Mouse (Mus musculus) lung, embryonic 14.5 days (tissue): ENCODE data around the gene Chka. TPM values are rescaled to one million over a fixed set of nuclear protein-coding genes. Genes with fewer than 3 reads are reported as not detected.

ENCODE experiments used
- ATAC-seq: fragments of 200-750 bp; cut with Nextera tagmentation; 2 replicates; pipeline ENCODE4 v1.8.0; 2017; ENCODE audit warnings: mild to moderate bottlenecking, moderate TSS enrichment, moderate library complexity; ENCODE audit not compliant: insufficient read depth
- DNase-seq: peaks from one replicate; pipeline ENCODE4 v3.0.0-alpha.2; 2015
- H3K27ac ChIP-seq: fragments of 300-500 bp; sonication (generic); 2 replicates; pipeline ENCODE4 v1.5.1; 2014; ENCODE audit warnings: low read depth, mild to moderate bottlenecking, moderate library complexity
- H3K27me3 ChIP-seq: fragments of 300-500 bp; sonication (generic); 2 replicates; pipeline ENCODE4 v1.6.1; 2014; ENCODE audit warnings: low read length, control low read depth; ENCODE audit not compliant: insufficient read depth
- H3K36me3 ChIP-seq: fragments of 300-500 bp; sonication (generic); 2 replicates; pipeline ENCODE4 v1.6.1; 2014; ENCODE audit warnings: control low read depth; ENCODE audit not compliant: insufficient read depth
- H3K4me1 ChIP-seq: fragments of 300-500 bp; sonication (generic); 2 replicates; pipeline ENCODE4 v1.6.1; 2014; ENCODE audit warnings: antibody characterized with exemption, control low read depth; ENCODE audit not compliant: insufficient read depth
- H3K4me2 ChIP-seq: fragments of 300-500 bp; sonication (generic); 2 replicates; pipeline ENCODE4 v1.6.1; 2014; ENCODE audit warnings: mild to moderate bottlenecking
- H3K4me3 ChIP-seq: fragments of 300-500 bp; sonication (generic); 2 replicates; pipeline ENCODE4 v1.5.1; 2014; ENCODE audit warnings: low read depth, low read length
- H3K9ac ChIP-seq: fragments of 300-500 bp; sonication (generic); 2 replicates; pipeline ENCODE4 v1.6.1; 2014
- H3K9me3 ChIP-seq: fragments of 300-500 bp; sonication (generic); 2 replicates; pipeline ENCODE4 v1.6.1; 2016; ENCODE audit warnings: low read depth, low read length, control low read depth
- CTCF ChIP-seq: IDR thresholded peaks from 2 replicates; pipeline ENCODE4 v1.5.1; 2016; ENCODE audit warnings: antibody characterized with exemption, low read depth
- WGBS: fragments of 180-500 bp; shearing (Covaris S2); extraction: QIAGEN DNeasy Blood & Tissue Kit; methylation state at CpG from one replicate; pipeline ENCODE4 v1.1.7; 2014; 5-methylcytosine and 5-hydroxymethylcytosine counted together
- polyA plus RNA-seq: library from polyadenylated mRNA; unstranded; fragments of >200 nt; fragmentation: Nextera tagmentation; extraction: Ambion mirVana; gene quantifications from 2 replicates; pipeline ENCODE4 v1.2.1, GENCODE M21; 2014

Gene Chka
- polyA plus RNA-seq, 1 experiment from 2014 or later, result 63.0 TPM

DNA sequence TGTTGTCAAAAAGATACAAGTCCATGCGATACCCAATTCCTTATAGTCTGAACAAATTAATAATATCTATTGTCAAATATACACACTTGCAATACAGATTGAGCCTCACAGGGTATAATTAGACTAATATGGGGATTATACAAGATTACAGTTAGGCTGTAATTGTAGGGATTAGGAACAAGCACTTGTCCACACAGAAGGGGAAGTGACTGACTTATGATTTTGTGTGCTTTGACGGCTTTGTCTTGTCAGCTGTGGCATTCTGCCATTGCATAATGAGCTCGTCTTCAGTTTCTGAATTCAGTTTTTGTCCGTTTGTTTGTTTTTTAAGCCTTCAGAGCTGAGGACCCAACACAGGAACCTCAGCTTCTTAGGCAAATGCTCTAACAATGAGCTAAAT lies 30.6 kb downstream of the Chka start:
- Histone ChIP-seq H3K4me1 (no peaks in the 10 kb centered on the region), H3K27ac (no peak overlapping the region), H3K9me3 (no peaks in the 10 kb centered on the region), H3K4me2 (no peak overlapping the region), H3K27me3 (no peaks in the 10 kb centered on the region), H3K36me3 (peaks cover 40% of the 10 kb centered on the region), H3K4me3 (no peak overlapping the region), H3K9ac (no peak overlapping the region)
- 77% methylated on average over 4 of the region's 4 CpGs for WGBS
- DNase-seq (no peak), ATAC-seq (no peak)
- TF ChIP-seq CTCF, result no peak

DNA sequence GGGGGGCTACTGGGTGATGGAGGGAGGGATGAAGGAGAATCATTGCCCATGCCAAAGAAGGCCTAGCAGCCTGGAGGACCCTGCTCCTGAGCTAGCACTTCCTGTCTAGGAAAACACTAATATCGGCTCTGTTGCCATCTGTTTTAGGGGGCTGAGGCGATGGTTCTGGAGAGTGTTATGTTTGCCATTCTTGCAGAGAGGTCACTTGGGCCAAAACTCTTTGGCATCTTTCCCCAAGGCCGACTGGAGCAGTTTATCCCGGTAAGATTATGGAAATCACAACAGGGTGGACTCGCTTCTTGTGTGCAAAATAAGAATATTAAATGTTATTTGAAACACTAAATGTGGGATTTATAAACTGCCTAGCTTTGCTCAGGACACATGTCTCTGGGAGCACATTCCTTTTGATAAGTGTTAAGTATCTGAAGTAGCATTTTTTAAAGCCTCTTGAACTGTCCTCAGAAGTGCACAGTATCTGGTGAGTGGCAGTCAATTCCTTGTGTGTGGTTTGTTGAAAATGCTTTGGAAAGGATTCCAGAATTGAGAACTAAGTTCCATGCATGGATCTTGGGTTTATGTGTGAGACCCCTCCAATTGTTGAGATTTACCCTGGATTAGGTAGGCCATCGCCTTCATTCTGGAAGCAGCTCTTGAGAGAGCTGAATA lies 32.9 kb downstream of the Chka start:
- no peak for TF ChIP-seq CTCF
- Histone ChIP-seq H3K27ac (peak overlapping the region; percentile 48), H3K4me2 (no peak overlapping the region), H3K36me3 (peaks cover 57% of the 10 kb centered on the region), H3K4me3 (no peak overlapping the region), H3K27me3 (no peaks in the 10 kb centered on the region), H3K4me1 (no peaks in the 10 kb centered on the region), H3K9me3 (no peaks in the 10 kb centered on the region), H3K9ac (no peak overlapping the region)
- DNase-seq (peak; percentile 52), ATAC-seq (no peak)
- 34% methylated on average over 6 of the region's 6 CpGs for WGBS

DNA sequence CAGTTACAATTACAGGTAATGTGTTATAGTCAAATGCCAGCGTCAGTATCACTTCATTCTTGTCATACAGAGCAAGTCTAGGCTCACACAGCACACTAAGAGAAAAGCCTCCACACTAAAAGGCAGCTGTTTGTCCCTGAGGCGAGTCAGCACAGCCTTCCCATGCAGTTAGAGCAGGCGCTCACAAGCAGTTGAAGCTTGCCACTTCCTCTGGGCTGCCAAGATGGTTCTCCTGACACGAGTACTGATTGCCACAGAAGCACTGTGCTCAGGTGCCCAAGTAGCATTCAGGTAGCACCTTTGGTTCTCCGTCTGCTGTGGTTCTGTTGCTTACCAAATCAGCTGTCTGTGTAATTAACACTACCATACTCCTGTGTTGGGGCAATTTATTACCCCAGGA lies 37.5 kb downstream of the Chka start:
- H3K27ac ChIP-seq, result no peak overlapping the region
- ATAC-seq (no peak), DNase-seq (no peak)
- WGBS, result 88% methylated on average over 5 of the region's 5 CpGs
- no peak overlapping the region for H3K9ac ChIP-seq
- H3K9me3 ChIP-seq, result no peaks in the 10 kb centered on the region
- H3K27me3 ChIP-seq, result no peaks in the 10 kb centered on the region
- no peak overlapping the region for H3K4me2 ChIP-seq
- H3K36me3 ChIP-seq, result peaks cover 88% of the 10 kb centered on the region
- TF ChIP-seq CTCF, result no peak
- no peaks in the 10 kb centered on the region for H3K4me1 ChIP-seq
- no peak overlapping the region for H3K4me3 ChIP-seq

DNA sequence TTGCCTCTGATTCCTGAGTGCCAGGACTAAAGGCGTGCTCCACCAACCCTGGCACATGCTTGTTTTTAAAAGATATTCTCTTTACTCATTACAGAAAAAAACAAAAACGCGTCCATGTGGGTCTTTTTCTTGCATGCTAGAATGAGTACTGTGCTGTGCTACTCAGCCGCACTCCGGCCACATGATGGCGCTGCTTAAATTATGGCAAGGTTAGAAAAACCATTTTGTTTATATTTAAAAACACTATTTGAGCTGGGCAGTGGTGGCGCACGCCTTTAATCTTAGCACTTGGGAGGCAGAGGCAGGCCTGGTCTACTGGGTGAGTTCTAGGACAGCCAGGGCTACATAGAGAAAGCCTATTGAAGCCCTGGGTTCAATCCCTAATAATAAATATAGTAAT lies 38.6 kb downstream of the Chka start:
- WGBS, result 76% methylated on average over 8 of the region's 8 CpGs
- H3K36me3 ChIP-seq, result peaks cover 89% of the 10 kb centered on the region
- H3K4me3 ChIP-seq, result no peak overlapping the region
- ATAC-seq, result no peak
- TF ChIP-seq CTCF, result no peak
- no peaks in the 10 kb centered on the region for H3K4me1 ChIP-seq
- H3K27ac ChIP-seq, result no peak overlapping the region
- H3K9ac ChIP-seq, result no peak overlapping the region
- no peak overlapping the region for H3K4me2 ChIP-seq
- peak; percentile 64 for DNase-seq
- H3K9me3 ChIP-seq, result no peaks in the 10 kb centered on the region
- H3K27me3 ChIP-seq, result no peaks in the 10 kb centered on the region

DNA sequence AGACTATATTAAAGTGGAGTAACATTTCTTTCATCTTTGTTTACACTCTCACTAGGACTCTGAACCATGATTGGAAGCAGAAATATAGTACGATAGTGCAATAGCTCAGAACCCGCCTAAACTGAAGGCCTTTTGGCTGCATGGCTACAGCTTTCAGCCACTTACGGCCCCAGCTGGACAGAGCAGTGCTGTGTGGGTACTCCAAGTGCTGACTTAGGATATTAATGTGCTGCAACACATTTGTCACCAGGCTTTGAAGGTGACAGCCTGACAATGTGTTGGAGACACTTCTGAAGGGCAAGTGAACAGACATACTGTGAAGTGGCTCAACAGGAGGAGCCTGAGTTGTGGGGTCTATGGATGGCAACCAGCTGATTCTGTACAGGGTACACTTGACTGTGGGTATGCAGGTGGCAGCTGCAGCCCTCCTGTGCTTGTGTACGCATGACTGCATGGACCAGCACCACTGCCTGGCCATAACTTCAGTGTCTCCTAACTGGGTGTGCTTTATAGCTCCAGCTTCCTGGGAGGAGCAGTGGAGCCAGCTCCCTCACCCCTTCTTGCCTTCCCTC lies 42.1 kb downstream of the Chka start:
- Histone ChIP-seq H3K9ac (no peak overlapping the region), H3K36me3 (peaks cover 89% of the 10 kb centered on the region), H3K9me3 (no peaks in the 10 kb centered on the region), H3K4me3 (no peak overlapping the region), H3K4me2 (no peak overlapping the region), H3K27me3 (no peaks in the 10 kb centered on the region), H3K27ac (no peak overlapping the region; the same call in 1 of the 2 replicates), H3K4me1 (no peaks in the 10 kb centered on the region)
- no peak for TF ChIP-seq CTCF
- ATAC-seq, result no peak
- no peak for DNase-seq
- WGBS, result 74% methylated on average over 4 of the region's 4 CpGs

DNA sequence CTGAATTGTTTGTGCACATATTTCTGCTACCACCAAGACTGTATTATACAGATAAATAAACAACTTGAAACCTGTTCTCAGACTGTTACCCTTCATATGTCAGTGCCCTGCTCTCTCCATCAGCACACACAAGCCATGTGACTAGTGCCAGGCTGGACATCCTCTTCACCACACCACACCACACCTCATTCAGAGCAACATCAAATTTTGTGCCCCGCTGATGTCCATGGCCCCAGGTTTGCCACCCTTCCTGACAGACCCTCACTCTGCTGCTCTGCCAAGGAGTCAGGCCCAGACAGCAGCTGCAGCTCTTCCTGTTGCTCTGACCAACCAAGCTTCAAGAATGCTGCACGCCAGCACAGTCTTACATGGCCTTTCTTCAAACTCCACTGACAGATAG lies 42.7 kb downstream of the Chka start:
- Histone ChIP-seq H3K4me3 (no peak overlapping the region), H3K9me3 (no peaks in the 10 kb centered on the region)

DNA sequence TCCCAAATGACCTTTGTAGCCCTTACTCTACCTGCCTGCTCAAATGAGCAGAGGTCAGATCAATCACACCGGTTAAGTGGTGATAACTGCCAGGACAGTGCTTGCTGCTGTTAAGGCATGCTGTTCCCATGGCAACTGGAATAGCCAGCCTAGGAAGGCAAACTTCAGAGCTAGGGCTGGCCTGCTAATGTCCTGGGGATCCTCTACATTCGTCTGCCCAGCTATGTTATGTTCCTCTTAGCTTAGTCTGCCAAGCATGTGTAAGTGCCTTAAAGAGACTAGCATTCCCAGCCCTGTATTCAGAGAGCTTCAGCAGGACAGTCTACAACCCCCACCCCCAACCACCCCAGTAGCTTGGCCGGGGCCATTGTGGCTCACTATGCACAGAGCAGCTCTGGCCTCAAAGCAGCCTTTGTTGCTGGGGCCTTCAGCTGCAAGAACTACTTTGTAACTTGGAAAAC lies 43.6 kb downstream of the Chka start:
- WGBS, result 26% methylated on average over 3 of the region's 3 CpGs
- H3K4me1 ChIP-seq, result no peaks in the 10 kb centered on the region

More for the DNA sequence above, 42.7 kb downstream of the Chka start:
- DNase-seq (no peak), ATAC-seq (no peak)
- H3K27me3 ChIP-seq, result no peaks in the 10 kb centered on the region
- H3K27ac ChIP-seq, result no peak overlapping the region
- peaks cover 82% of the 10 kb centered on the region for H3K36me3 ChIP-seq
- no peak for TF ChIP-seq CTCF
- 84% methylated on average over 2 of the region's 2 CpGs for WGBS
- no peak overlapping the region for H3K4me2 ChIP-seq
- no peak overlapping the region for H3K9ac ChIP-seq
- H3K4me1 ChIP-seq, result no peaks in the 10 kb centered on the region

More for the DNA sequence above, 43.6 kb downstream of the Chka start:
- no peaks in the 10 kb centered on the region for H3K27me3 ChIP-seq
- no peak overlapping the region for H3K4me2 ChIP-seq
- H3K36me3 ChIP-seq, result peaks cover 73% of the 10 kb centered on the region
- no peak overlapping the region for H3K27ac ChIP-seq
- H3K9me3 ChIP-seq, result no peaks in the 10 kb centered on the region
- no peak for ATAC-seq
- no peak overlapping the region for H3K9ac ChIP-seq
- DNase-seq, result no peak
- no peak overlapping the region for H3K4me3 ChIP-seq
- no peak for TF ChIP-seq CTCF
